Mouse (Mus musculus): ENCODE results near the gene Chil4. TPM values are rescaled to one million over a fixed set of nuclear protein-coding genes. Genes with fewer than 3 reads are reported as not detected.

The Chil4 gene
- polyA plus RNA-seq, 1 experiment from 2014 or later: not detected

DNA sequence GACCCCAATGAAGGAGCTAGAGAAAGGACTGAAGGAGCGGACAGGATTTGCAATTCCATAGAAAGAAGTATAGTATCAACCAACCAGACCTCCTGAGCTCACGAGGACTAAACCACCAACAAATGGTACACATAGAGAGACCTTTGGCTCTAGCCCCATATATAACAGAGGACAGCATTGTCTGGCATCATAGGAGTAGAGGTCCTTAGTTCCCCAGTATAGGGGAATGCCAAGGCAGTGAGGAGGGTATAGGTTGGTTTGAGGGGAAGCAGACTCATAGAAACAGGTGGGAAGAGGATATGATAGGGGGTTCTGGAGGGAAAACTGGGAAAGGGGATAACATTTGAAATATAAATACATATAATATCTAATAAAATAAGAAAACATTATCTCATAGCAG lies 64.9 kb downstream of the Chil4 start:
- 0 out of 2 replicates have a peak, but pooled peaks have one; percentile 57 for ATAC-seq (ENCODE audit: insufficient number of reproducible peaks, insufficient read depth, low FRiP score, low TSS enrichment)
- Histone ChIP-seq H3K4me1 (no peaks in the 10 kb centered on the region), H3K4me3 (no peak overlapping the region), H3K9ac (no peak overlapping the region), H3K9me3 (no peaks in the 10 kb centered on the region), H3K27ac (no peak overlapping the region), H3K36me3 (no peaks in the 10 kb centered on the region), H3K4me2 (replicated peaks) (no peak overlapping the region), H3K27me3 (no peaks in the 10 kb centered on the region)
- WGBS: 83% methylated on average over 2 of the region's 2 CpGs

Other genes with a start within 250 kb of the Chil4 start
- gene Ovgp1, start 245.8 kb downstream of the Chil4 start, polyA plus RNA-seq (2016; fragmentation: Nextera tagmentation; extraction: Ambion mirVana): 1.6 and 1.9 TPM in 2 replicates
- gene Pifo, start 204.9 kb downstream of the Chil4 start, polyA plus RNA-seq (2016; fragmentation: Nextera tagmentation; extraction: Ambion mirVana): not detected in 2 replicates
- gene Chil5, start 186.7 kb downstream of the Chil4 start, polyA plus RNA-seq (2016; fragmentation: Nextera tagmentation; extraction: Ambion mirVana): not detected in 2 replicates
- gene Chia1, start 106.3 kb downstream of the Chil4 start, polyA plus RNA-seq (2016; fragmentation: Nextera tagmentation; extraction: Ambion mirVana): not detected in 2 replicates
- not detected in 2 replicates for gene Chil3, start 51.9 kb downstream of the Chil4 start, polyA plus RNA-seq (2016; fragmentation: Nextera tagmentation; extraction: Ambion mirVana)
- gene Chil6, start 186.7 kb upstream of the Chil4 start, polyA plus RNA-seq (2016; fragmentation: Nextera tagmentation; extraction: Ambion mirVana): not detected in 2 replicates